ENCODE assay signal across 43 mouse cellular contexts in genomic region chr13:111643636-111644035, GRCm38 (mm10). TPM values are rescaled to one million over a fixed set of nuclear protein-coding genes. Genes with fewer than 3 reads are reported as not detected.
"Had no signal": no experiment of that assay in that cellular context is flagged by ENCODE, and none has a peak within 500 bp of the region (broad histone marks: within the 10 kb centered on the region; RNA-seq: fewer than 3 reads in every experiment).

No protein-coding gene starts in this region.

- H3K9me3 ChIP-seq: heart, embryonic 12.5 days; heart, embryonic 13.5 days; heart, embryonic 15.5 days; hindbrain, embryonic 10.5 days; hindbrain, embryonic 12.5 days; hindbrain, embryonic 13.5 days; hindbrain, embryonic 15.5 days; intestine, embryonic 15.5 days; kidney, embryonic 15.5 days had no signal

- DNase-seq: heart, postnatal 10 days; heart, postnatal 14 days; heart, postnatal 36 days; heart, postnatal 4 days; kidney, adult 11 months; kidney, adult 18-20 months; kidney, adult 2 months; kidney, adult 8-10 months; kidney, adult 9 months; kidney, postnatal 10 days; kidney, postnatal 14 days; kidney, postnatal 25 days; kidney, postnatal 36 days; kidney, postnatal 4 days; layer of hippocampus, adult 9-11 months; layer of hippocampus, postnatal 36 days had no signal

- H3K4me1 ChIP-seq: heart, embryonic 12.5 days; heart, embryonic 13.5 days; heart, embryonic 15.5 days; hindbrain, embryonic 10.5 days; hindbrain, embryonic 12.5 days; hindbrain, embryonic 13.5 days; hindbrain, embryonic 15.5 days; intestine, embryonic 15.5 days; kidney, embryonic 15.5 days had no signal

- H3K27ac ChIP-seq: heart, embryonic 13.5 days; heart, embryonic 15.5 days; hindbrain, embryonic 10.5 days; hindbrain, embryonic 12.5 days; hindbrain, embryonic 13.5 days; hindbrain, embryonic 14.5 days; hindbrain, embryonic 15.5 days; hindbrain, postnatal 0 days; intestine, embryonic 15.5 days; kidney, embryonic 15.5 days; kidney, postnatal 0 days; layer of hippocampus, adult 2 months; left cerebral cortex, adult 2 months had no signal

- H3K4me3 ChIP-seq: heart, embryonic 12.5 days; heart, embryonic 13.5 days; heart, embryonic 15.5 days; hindbrain, embryonic 10.5 days; hindbrain, embryonic 12.5 days; hindbrain, embryonic 13.5 days; hindbrain, embryonic 15.5 days; intestine, embryonic 15.5 days; kidney, embryonic 15.5 days; layer of hippocampus, adult 2 months; left cerebral cortex, adult 2 months had no signal

- H3K9ac ChIP-seq: heart, embryonic 12.5 days; heart, embryonic 13.5 days; heart, embryonic 15.5 days; hindbrain, embryonic 12.5 days; hindbrain, embryonic 13.5 days; hindbrain, embryonic 14.5 days; hindbrain, embryonic 15.5 days; intestine, embryonic 15.5 days; kidney, embryonic 15.5 days had no signal

- ATAC-seq: hindbrain, embryonic 16.5 days; hindbrain, postnatal 0 days; inflammation-experienced regulatory T-cells, adult 6 months; intestine, embryonic 15.5 days; intestine, embryonic 16.5 days; intestine, postnatal 0 days had no signal

- H3K27me3 ChIP-seq: heart, embryonic 12.5 days; heart, embryonic 13.5 days; heart, embryonic 15.5 days; hindbrain, embryonic 12.5 days; hindbrain, embryonic 13.5 days; hindbrain, embryonic 15.5 days; intestine, embryonic 15.5 days; kidney, embryonic 15.5 days had no signal

- H3K4me2 ChIP-seq: heart, embryonic 11.5 days; heart, embryonic 12.5 days; heart, embryonic 13.5 days; heart, embryonic 15.5 days; hindbrain, embryonic 12.5 days; hindbrain, embryonic 13.5 days; hindbrain, embryonic 14.5 days; hindbrain, embryonic 15.5 days; intestine, embryonic 15.5 days; kidney, embryonic 15.5 days had no signal

- H3K36me3 ChIP-seq: heart, embryonic 12.5 days; heart, embryonic 13.5 days; heart, embryonic 15.5 days; hindbrain, embryonic 10.5 days; hindbrain, embryonic 12.5 days; hindbrain, embryonic 13.5 days; hindbrain, embryonic 15.5 days; intestine, embryonic 15.5 days; kidney, embryonic 15.5 days had no signal

RNA-seq across cellular contexts. Expression of gene Gm10198, which starts 51.1 kb away (rescaled TPM):
- polyA plus RNA-seq: heart, embryonic 11.5 days; heart, embryonic 12.5 days; heart, embryonic 13.5 days; heart, embryonic 14.5 days; heart, embryonic 15.5 days; heart, embryonic 16.5 days; heart, postnatal 0 days; hindbrain, embryonic 10.5 days; hindbrain, embryonic 11.5 days; hindbrain, embryonic 12.5 days; hindbrain, embryonic 13.5 days; hindbrain, embryonic 14.5 days; hindbrain, embryonic 15.5 days; hindbrain, embryonic 16.5 days; hindbrain, postnatal 0 days; inflammation-experienced regulatory T-cells, adult 6 months; intestine, embryonic 14.5 days; intestine, embryonic 15.5 days; intestine, embryonic 16.5 days; intestine, postnatal 0 days; kidney, adult 2 months; kidney, embryonic 14.5 days; kidney, embryonic 15.5 days; kidney, embryonic 16.5 days; kidney, postnatal 0 days; large intestine, adult 2 months had no signal
